Mouse (Mus musculus) layer of hippocampus, adult 11-12 months (tissue): Measurements from ENCODE around the gene Gm43951.

Experiments used
- DNase-seq: peaks from one replicate; pipeline ENCODE4 v3.0.0; 2022; ENCODE audit warnings: low spot score

Gm43951 gene

DNA sequence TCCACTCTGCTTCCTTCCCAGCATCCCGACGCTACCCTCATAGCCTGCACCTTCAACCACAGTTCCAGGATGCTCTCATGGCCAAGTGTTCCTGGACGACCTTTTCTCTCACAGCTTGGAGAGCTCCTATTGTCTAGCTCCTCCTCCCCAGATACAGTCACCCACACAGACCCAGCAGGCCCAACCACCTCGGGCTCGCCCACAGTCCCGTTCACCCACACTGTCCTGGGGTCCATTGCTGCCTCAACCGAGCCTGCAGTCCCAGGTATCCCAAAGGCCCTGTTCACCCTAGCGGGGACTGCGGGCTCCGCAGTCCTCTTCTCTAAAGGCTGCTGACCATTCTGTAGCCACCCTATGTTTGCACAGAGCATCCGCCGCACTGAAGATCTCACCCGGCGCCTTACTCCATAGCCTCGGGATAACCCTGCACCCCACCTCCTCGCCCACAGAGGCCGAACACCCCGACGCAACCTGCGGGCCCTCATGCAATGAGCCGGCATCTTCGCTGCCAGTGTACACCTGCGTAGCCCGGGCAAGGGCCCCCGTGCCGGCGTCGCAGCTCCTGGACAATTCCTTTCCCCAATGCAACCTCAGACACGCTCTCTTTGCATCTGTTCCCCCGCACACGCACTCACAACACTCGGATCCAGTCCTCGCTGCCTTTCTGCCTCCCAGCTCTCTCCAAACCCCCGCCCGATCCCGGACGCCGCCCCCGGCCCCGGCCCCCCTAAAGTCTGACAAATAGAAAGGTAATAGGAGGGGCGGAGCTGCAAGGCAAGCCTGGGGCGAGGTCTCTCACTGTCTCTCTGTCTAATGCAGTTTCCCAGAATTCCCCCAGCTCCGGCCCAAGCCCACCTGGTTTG lies at the start of gene Gm43951:
TSS of gene Gm43951 (minus strand) at position 500 of the 863 bp plus-strand sequence.
- peak; percentile 39 for DNase-seq

GRCm38 (mm10) chr11:72256441-72256840 lies 49.8 kb upstream of the Gm43951 start:
- no peak for DNase-seq

- no peak for DNase-seq
Observed at GRCm38 (mm10) chr11:72255629-72256028, 49.0 kb upstream of the Gm43951 start.

DNA sequence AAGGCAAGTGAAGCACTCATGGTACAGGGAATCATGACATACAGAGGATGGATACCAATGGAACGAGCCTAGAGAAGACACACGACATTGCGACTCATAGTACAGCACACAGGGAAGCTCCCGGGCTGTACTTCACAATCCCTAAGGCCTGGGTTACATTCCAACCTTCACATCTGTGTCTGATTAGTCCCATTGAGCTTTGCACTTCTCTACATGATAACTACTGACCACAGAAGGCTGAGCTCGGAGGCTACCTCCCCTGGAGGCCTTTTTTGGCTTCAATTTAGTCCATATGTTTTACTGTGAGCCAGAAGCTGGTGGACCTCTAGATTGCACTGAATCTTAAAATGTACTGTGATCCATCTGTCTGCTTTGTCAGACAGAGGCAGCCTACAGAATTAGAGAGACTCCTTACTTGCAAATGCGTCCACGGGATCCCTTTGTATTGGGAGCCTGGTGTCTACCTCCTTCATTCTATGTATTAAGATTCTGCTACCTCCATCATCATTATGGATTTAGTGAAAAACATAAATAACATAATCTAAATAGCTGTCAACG lies 38.6 kb upstream of the Gm43951 start:
- no peak for DNase-seq

DNA sequence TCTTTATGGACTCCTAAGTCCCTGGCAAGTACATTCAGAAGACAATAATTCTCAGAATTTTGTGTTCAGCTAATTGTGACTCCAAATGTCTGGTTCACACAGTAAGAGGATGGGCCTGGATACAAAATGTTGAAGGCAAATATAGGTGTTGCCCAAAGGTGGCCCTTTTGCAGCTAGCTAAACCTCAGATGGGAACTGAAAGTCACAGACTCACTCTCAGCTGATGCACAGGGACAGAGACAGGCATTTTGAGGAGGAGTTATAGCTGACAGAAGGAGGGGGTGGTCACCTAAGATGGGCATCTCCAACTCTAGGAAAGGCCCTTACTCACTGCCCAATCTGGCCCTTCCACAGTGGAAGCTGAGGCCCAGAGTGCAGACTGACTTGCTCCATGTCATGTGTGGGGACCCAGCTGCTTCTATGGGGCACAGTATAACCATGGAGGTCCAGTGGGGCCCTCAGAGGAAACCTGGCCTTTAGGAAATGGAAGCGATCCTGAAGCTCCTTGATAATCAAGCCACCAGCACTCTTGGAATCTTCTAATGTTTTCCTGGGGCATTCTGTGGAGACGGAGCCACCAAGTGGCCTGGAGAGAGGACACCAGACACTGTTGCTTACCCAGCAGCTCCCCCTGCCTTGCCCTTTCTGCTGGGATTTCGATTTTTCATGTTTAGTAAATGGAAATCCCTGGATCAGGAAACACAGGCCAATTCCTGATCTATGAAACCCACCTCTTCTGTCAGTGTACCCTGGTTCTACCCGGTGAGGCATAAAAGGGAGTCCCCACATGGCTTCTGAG lies 33.6 kb upstream of the Gm43951 start:
- no peak for DNase-seq

DNA sequence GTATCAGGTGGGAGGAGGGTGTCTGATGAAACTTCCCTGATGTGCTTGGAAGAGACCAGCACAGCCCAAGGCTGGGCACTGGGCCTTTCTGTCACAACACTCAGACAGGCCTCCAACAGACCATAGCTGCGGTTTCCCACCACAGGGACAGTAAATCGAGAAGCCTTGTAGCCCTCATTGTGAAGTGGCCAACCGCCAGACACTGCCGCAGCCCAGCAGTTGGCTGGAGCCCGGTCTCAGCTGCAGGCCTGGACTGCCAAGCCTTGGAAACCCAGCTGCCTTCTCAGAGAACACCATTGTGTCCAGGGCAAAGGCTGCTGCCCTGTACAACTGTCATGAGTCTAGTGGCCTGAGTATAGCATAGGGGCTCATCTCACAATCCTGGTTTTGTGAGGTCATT lies 27.4 kb upstream of the Gm43951 start:
- peak; percentile 71 for DNase-seq

- DNase-seq, result no peak
Observed at GRCm38 (mm10) chr11:72232991-72233390, 26.4 kb upstream of the Gm43951 start.

GRCm38 (mm10) chr11:72232068-72232467 lies 25.4 kb upstream of the Gm43951 start:
- no peak for DNase-seq

DNA sequence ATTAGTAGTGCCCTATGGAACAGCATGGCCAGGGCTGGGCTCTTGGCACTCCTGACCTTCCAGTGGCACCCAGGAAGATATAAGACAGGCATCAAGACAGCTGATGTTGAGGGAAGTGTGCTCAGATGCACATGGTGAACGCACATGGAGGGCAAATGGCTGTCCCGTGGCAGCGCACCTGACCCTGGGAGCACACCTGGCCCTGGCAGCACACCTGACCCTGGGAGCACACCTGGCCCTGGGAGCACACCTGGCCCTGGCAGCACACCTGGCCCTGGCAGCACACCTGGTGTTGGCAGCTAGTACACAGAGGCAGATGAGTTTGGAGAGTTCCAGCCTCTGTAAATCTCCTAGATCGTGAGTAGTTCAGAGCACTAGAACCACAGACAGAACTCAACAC lies 21.9 kb upstream of the Gm43951 start:
- DNase-seq, result no peak

DNA sequence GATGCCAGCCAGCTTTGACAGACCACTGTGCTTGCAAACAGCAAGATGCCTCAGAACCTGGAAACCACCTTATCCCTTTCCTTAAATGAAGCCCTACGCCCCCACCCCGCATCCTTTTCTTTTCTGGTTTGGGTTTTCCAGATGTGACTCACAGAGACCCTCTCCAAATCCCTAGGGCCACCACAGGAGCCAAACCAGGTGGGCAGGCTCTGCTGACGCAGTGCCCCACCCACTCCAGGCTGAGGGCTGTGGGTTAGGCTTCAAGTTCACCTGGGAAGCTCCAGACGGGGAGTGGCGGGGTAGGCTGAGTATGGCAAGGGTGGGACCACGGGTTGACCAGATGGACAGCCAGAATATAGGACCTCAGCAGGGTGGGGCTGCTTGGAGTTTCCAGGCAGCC lies 20.3 kb upstream of the Gm43951 start:
- DNase-seq, result no peak

GRCm38 (mm10) chr11:72226020-72226791 lies 19.6 kb upstream of the Gm43951 start:
- DNase-seq, result peak; percentile 53

GRCm38 (mm10) chr11:72224865-72225264 lies 18.2 kb upstream of the Gm43951 start:
- DNase-seq, result peak; percentile 88

DNA sequence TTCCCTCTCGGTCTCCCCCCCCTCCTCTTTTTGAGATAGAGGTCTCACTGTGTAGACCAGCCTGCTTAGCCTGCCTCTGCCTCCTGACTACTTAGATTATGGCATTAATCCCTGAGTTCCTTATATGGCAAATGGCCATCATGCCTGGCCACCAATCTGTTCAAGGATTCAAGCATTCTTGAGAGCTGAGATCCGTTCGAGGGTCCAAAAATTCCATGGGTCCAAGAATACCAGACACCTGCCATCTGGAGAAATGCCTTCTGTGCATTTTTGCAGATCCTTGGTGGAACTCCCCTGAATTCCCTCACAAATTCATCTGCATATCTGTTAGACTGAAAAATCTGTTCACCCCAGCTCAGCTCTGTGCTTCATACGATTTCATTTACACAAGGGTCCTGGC lies 16.8 kb upstream of the Gm43951 start:
- DNase-seq, result no peak

DNA sequence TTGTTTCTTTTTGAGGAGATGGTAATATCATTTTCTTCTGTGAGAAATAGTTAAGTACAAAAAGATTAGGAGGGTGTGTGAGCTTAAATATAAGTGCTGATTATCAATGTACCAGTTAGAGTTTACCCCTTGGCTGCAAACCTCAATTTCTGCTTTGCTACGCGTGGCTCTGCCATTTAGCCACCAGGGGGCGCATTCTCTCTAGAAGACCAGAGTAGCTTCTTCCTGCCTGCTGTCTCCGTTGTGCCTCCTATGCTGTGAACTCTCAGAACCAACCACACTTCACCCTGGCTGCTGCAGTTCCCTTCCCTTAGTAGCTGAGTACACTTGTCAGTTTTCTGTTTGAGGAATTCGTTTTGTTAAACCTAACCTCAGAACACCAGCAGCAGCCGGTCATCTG lies 14.6 kb upstream of the Gm43951 start:
- peak; percentile 80 for DNase-seq

- no peak for DNase-seq
Observed at GRCm38 (mm10) chr11:72217116-72217515, 10.5 kb upstream of the Gm43951 start.

- DNase-seq, result peak; percentile 73
Observed at GRCm38 (mm10) chr11:72215410-72215797, 8.8 kb upstream of the Gm43951 start, which contains the start of gene Med31. Gene Med31, minus strand, starts transcription at chr11:72215592.

GRCm38 (mm10) chr11:72214591-72215409 lies 8.2 kb upstream of the Gm43951 start:
- peak; percentile 95 for DNase-seq

GRCm38 (mm10) chr11:72207834-72208377 lies 1.3 kb upstream of the Gm43951 start:
- no peak for DNase-seq

GRCm38 (mm10) chr11:72207204-72207833 lies 679 bp upstream of the Gm43951 start, which contains the start of the genes 4933427D14Rik and Txndc17:
Gene 4933427D14Rik, minus strand, starts transcription at chr11:72207459.
Gene Txndc17, plus strand, starts transcription at chr11:72207547.
- peak; percentile 85 for DNase-seq

- DNase-seq, result no peak
Observed at GRCm38 (mm10) chr11:72205256-72205655, 1.4 kb downstream of the Gm43951 start.
